Mouse (Mus musculus): ENCODE data around the gene Bicra.
A peak's percentile ranks its signal among the peaks of the same experiment; 100 is the strongest.

Bicra gene

DNA sequence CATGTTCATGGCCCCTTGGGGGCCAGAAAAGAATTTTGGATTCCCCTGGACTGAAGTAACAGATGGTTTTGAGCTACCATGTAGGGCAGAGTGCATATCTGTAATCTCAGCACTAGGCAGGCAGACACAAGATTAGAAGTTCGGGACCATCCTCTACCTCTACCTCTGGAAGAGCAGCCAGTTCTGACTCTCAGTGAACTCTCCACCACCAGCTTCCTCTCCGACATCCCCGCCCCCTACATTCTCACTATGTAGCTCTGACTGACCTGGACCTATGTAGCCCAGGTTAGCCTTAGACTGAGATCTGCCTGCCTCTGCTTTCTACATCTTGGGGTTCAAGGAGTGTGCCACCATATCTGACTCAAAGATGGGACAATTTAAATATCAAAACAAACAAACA is 81.2 kb downstream of the Bicra start:
- DNase-seq: no peak

DNA sequence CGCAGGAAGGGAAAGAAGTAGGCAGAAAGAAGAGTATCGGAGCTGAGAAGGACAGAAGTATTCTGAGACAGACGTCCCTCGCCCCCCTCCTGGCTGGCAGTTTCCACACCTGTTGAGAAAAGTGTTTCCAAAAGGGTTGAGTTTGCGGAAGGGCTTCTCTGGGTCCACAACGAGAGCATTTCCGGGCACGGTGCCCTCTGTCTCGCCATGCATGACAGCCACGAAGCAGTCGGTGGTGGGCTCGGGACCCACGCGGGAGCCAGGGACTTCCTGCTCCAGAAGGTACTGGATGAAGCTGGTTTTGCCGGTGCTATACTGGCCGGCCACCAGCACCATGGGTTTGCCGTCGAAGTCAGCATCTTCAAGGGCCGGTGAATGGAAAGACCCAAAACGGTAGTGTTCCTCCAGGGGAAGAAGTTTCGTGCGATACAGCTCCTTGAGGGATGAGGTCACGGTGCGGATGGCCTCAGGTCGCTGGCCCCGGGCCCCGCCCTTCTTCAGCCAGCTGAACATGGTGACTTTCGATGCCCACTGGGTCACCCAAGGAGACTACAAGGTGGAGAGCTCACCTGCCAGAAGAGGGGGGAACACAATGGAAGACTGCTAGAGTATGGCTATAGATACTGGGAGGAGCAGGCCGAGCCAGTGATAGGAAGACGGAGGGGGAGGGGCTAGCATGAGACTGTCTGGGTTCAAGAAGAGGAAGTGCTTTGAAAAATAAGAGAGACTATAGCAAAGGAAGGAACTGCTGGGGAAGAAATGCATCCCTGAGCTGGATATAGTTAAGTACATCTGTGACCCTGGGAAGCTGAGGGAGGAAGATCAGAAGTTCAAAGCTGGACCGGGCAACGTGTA is 83.7 kb downstream of the Bicra start:
- no peak for DNase-seq

DNA sequence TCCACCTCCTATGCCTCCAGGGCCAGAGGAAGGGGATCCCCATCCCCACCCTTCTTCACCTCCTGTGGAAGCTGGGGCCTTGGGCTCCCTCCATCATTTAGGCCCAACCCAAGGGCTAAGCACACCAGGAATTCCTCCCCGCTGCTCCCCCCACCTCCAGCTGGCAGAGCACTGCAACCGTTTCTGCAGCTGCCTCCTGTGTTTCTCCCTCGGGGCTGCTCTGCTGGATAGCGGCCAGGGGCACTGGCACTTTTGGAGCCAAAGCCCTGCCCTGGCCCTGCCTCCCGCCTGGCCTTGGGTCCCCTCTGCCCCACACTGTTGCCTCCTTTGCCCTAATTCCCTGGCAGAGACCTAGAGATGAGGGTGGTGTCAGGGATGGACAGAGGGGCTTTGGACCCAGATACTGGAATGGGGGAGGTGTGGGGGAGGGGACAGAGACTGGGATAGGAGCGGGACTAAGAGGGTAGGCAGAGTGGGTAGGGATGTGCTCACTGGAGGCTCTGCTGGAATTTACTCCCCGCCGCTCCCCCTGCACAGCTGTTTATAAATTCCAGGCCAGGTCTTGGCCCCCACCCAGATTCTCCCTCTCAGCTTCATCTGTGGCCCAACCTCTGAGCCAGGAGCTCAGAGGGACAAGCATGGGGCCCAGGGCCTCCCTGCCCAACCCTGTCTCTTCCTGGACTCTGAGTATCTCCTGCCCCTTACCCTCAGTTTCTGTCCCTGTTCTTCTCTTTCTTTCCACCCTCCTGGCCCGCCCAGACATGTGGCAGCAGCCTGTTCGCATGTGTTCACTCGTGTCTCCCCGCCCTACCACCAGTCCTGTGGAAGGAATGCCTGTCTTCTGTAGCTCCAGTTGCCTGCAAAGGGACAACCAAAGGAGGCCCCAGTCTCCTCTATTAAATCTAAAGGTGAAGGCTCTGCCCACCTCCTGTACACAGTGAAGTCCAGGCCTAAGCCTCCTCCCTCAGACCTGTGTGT is 85.1 kb downstream of the Bicra start:
- DNase-seq: no peak

DNA sequence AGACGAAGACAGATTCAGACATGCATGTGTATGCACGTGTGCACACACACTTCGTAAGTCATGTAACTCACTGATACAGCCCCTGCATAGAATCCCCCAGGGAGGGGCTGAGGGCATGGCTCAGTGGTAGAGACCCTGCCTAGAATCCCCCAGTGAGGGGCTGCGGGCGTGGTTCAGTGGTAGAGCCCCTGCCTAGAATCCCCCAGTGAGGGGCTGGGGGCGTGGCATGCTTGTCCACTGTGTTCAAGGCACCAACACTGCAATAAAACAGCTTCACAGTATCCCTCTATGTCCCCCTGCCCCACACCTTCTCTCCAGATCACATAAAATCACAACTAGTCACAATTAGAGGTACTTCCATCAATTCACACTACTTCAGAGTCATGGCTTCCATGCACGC is 85.9 kb downstream of the Bicra start:
- DNase-seq: no peak

DNA sequence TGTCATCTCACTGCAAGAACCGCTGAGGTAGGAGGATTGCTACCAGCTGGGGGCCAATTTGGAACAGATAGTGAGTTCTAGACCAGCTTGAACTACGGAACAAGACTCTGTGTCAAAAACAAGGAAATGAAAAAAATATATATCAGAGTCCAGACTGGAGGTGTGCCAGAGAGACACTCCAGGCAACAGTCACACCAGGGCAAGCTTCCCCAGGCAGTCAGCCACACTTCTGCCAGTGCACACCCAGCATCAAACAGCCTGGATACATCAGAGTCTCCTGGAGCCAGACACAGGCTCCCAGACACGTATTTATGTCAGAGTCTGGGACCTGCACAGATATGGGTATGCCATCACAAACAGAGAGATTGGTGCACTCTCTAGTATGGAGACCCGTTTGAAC is 86.5 kb downstream of the Bicra start:
- DNase-seq: no peak

DNA sequence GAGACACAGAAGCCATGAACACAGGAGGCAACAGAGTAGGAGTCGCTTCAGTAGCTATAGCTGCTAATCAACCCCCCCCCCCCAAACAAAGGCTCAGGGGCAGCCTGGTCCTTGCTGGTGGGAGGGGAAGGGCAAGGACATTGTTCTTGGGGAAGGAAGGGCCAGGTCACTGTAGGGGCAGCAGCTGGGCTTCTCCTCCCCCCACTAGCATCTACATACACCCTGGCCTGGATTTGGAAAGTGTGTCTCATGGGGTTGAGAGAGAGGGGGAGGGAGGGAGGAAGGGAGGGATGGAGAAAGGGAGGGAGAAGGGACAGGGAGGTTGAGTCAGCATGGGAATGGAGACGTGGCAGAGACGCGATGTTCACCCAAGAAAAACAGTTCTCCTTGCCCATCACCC is 87.0 kb downstream of the Bicra start:
- no peak for DNase-seq

DNA sequence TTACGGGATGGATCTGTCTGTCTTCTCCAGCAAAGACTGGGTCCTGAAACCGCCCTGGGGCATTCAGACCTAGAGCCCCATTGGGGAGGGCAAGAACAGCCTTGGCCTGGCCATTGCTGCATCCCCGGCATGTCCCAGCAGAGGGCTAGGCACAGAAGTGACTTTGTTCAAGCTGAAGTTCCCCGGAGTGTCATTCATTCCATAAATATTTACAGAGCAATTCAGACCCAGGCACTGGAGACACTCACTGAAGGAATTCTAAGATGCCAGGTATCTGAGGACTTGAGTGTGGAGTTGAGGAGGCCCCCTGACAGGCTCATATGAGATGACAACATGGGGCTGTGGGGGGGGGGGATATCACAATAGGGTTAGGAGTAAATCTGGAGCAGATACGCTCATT is 91.6 kb downstream of the Bicra start:
- DNase-seq: no peak

DNA sequence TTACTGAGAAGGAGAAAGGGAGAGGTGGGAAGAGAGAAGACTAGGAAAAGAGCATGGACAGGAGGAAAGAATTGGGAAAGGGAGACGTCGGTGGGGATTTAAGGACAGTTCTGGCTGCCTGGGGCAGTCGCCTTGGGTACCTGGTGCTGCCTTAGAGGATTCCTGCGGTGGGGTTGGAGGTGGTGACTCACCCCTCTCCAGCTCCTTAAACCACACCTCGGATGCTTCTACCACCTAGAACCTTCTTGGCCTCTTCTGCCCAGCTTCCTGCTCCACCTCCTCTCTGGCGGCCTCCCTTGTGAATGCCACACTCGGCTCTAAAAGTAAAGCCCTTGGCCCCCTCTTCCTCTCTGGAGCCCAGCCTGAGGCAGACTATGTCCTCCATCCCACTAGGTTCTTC is 92.2 kb downstream of the Bicra start:
- no peak for DNase-seq

DNA sequence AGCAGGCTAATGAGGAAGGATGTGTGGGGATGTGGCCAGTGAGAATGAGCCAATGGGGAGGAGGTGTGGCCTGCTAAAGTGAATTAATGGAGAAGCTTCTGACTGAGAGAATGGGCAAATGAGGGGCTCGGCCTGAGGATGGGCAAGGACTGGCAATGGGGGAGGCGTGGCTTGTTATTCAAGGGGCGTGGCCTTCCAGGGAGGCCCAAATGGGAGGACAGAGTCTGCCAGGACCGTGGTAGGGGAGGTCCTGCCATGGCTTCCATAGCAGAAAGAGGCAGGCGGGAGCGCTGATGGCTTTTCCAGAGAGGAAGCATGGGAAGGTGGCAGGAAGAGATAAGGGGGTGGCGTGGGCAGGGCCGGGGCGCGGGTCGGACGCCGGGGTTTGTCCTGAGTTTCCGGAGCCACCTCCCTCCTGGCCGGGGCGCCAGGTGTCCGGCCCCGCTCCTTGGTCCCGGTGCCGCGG is 92.7 kb downstream of the Bicra start:
- no peak for DNase-seq

DNA sequence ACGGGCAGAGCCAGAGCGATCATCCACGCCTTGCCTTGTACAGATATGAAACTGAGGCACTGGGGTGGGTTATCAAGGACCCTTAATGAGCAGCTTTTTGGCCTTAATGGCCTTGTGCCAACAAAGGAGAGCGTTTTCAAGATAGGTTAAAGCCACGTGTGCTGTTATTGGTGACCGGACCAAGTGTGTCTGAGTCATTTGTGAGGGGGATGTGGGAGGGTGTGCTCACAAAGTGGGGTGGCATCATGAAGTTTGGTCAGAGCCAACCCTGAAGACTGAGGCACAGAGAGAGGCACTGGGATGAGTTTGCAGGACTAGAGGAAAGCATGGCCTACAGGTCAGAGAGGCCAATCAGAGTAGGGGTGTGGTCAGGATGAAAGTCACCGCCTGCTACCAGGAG is 93.3 kb downstream of the Bicra start:
- DNase-seq: no peak

DNA sequence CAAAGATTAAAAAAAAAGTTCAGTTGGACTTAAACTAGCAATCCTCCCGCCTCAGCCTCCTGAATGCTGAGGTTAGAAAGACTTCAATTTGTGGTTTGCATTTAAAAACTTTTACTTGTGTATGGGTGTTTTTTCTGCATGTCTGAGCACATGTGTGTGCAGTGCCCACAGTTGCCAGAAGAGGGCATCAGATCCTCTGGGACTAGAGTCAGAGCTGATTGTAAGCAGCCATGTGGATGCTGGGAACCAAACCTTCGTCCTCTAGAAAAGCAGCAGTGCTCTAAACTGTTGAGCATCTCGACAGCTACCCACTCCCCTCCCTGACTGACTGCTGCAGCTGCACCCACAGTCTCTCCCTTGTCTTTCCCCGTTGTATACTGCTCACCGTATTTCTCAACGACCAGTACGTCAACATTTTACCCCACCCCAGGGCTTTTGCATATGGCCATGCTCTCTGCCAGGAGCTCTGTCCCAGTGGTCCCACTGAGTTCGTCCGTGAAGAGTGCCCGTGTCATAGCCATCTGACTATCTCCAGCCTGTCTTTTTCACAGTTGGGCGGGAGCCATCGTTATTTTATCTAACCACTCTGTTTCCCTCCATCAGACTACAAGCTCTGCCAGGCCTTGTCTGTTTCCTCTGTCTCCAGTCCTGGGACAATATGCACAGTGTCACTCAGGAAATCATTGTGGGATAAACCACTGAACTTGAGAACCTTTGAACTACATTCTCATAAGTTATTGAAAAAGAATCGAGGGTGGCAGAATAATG is 94.2 kb downstream of the Bicra start:
- no peak for DNase-seq

DNA sequence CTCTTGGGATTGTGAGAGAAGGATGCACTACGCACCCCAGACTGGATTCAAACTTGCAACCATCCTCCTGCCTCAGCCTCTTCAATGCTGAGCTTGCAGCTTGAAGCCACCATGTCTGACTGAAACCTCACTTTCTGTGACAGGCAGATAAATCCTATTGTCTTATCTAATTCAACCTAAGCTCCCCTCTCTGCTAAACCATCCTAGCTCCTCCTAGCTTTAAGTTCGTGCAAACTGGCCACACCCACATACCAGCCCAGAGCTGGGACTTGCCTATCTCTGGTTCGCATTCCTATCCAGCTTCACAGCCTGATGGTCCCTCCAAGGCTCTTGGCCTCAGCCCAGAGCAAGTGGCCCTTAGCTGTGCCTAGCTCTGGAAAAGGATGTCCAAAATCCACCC is 95.3 kb downstream of the Bicra start:
- no peak for DNase-seq

DNA sequence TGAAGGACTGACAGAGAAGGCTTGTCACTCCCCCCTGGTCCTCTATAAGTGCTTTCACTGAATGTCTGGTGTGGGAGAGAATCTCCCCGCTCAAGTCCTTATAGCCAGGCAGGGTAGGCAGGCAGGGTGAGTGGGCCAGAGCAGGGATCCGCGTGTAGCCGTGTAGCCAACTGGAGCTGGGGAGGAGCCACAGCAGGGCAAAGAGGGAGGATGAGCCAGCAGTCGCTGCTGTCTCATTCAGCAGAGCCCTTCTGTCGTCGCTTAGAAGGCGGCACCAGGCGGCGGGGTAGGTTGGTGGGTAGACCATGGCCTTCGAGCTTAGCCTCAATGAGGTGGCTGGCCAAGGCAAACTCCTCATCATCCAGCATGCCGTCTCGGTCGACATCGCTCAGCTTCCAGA is 97.7 kb downstream of the Bicra start:
- DNase-seq: no peak

DNA sequence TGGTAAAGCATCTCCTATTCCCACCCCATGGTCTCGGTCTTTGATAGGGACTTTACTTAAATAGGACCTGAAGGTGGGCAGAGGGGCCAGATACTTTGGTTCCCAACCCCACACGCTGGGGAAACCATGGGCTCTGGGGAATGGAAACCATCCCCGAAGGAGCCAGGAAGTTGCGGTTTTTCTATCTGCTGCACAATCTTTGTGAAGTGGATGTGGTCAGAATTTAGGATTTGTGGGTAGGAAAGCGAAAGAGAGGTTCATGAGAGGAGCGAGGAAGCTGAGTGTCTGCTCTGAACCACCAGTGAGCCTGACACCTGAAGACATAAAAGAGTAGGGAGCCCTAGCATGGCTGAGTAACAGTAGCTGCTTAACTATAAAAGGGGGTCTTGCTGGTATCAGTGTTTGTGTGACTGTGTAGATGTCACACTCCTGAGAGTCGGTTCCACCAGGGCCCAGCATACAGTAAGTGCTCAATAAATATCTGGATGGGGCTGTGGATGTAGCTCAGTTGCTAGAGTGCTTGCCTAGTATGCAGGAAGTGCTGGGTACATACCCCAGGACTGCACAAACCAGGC is 98.4 kb downstream of the Bicra start:
- DNase-seq: peak; percentile 37

DNA sequence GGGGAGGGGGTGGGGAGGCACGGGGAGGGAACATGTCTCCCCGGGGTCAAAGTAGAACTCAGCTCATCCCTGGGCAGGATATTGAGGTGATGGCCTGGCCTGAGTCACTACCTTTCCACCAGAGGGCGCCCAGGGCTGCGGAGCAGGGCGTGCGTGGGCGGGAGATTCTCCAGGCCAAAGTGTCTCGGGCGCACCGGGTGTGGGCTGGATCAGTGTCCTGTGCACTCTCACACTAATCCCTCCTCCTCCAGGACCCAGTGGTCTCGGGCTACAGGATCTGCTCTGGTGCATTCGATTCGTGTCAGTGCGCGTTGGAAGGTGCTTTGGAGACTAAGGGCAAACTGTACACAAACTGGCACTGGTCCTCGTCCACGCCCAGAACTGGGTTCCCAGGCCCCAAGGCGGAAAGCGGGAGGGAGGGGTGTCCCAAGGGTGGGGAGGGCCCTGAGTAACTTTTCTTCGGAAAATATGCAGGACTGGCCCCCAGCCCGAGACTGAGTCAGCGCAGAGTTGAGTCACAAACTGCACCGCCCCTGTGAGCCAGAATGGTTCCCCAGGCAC is 99.3 kb downstream of the Bicra start:
- peak; percentile 80 for DNase-seq

DNA sequence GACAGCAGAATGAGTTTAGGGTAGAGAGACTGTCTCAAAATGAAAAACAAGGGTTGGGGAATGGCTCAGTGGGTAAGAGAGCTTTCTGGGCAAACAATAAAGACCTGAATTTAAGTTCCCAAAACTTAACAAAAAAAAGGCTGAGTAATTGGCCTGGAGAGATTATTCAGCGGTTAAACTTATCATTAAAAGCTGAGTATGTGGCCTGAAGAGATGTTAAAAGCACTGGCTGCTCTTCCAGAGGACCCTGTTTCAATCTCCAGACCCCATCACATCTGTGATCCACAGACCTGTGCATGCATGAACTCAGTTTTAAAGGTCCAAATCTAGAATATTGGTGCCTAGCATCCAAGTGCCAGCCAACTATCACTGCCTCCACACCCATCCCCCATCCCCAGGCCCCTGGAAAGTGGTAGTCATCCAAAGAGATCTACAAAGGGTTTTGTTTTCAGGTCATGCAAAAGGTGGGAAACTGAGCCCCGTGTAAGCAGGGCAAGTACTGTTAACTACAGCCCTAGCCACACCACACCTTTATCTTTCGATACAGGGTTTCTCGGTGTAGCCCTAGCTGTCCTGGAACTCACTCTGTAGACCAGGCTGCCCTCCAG is 100.0 kb downstream of the Bicra start:
- DNase-seq: no peak

DNA sequence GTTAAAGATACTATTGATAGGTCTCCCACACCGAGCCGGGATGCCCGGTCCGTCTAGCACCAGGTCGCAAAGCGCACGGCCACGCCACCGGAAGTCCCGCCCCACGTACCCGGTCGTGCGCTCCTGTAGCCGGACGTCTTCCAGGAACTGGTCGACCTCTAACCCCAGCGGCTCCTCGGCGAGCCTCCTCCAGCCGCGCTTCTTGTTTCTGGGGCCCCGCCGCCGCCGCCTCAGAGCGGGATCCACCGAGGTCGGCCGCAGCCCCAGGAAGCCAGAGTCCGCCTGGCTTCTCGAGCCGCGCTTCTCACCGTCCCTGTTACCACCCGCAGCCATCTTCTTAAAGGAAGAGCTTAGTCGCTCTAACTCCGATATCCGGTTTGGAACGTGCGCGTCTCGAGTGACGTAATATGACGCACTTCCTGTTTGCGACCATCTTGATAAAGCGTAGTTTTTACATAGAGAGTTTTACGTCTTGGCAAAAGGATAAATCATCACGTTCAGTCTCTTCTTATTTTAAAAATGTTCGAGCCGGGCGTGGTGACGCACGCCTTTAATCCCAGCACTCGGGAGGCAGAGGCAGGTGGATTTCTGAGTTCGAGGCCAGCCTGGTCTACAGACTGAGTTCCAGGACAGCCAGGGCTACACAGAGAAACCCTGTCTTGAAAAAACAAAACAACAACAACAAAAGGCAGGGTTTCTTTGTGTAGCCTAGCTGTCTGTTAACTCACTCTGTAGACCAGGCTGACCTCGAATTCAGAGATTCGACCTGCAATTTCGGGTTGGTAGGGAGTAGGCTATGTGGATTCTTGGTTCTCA is 101.8 kb downstream of the Bicra start, which contains the start of gene Nop53:
Gene Nop53 (minus strand): TSS at position 354 of the 816 bp plus-strand sequence.
- DNase-seq: peak; percentile 89

DNA sequence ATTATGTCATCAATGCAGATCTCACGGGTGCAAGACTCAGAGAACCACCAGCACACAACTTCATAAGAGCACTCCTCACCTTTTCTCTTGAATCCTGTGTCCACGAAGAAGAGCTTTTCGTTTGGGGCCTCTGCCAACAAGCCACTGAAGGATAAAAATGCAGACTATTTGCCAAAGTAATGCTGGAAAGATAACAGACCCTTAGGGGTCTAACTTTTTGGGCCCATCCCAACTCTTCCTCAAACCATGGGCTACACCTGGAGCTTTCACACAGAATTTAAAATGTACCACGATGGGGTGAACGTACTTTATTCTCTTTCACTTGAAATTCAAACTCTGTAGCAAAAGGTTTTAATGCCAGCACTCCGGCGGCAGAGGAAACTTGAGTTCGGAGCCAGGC is 102.5 kb downstream of the Bicra start:
- no peak for DNase-seq

DNA sequence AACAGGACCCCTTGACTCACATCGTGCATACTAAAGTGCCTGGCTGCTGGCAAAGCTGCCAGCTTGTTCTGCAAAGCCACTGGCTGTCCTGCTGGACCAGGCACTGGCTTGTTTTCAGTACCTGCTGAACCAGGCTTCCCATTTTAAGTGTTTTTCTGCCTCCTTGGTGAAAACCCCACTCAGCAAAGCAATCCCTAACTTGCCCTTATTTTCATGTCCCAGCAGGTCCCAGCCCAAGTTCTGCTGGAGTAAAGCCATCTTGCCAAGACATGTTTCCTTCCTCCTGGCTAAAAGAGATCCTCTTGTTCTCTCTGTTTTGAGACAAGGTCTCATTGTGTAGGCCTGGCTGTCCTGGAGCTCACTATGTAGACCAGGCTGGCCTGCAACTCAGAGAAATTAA is 103.4 kb downstream of the Bicra start:
- no peak for DNase-seq

DNA sequence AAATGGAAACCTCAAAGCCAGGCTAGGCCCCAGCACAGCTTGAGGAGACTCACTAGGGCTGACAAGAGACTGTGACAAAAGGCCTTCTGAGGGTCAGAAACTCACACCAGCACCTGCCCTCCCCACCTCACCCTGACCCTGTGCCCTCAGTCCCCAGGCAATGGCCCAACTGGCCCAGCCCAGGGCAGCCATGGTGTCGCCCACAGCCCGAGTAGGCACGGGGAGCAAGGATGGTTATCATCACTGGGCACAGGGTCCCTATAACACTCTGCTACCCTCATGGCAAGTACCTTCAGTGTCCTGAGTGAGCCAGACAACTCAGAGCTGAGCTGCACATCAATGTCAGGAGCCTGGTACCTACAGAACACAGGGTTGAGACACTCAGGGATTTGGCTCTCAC is 109.1 kb downstream of the Bicra start:
- DNase-seq: no peak

DNA sequence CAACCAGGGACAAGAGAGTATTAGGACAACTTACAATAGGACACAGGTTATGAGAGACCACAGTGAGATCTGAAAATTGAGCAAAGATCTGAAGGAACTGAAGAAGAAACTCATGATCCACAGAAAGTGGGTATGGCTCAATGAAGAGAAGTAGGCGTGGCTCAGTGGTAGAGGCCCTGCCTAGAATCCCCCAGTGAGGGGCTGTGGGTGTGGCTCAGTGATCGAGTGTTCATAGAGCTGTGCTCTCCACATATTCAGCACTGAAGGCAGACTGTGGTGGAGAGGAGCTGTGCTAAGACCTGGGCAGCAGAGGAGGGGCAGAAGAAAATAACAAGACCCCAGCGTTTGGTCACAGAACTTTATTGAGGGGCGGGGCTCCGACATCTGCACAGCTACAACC is 110.2 kb downstream of the Bicra start:
- no peak for DNase-seq

All from thymus, postnatal 25 days (tissue).